Mouse (Mus musculus) hindbrain, embryonic 11.5 days (tissue): ENCODE results near the gene Neurod1. TPM values are rescaled to one million over a fixed set of nuclear protein-coding genes. Genes with fewer than 3 reads are reported as not detected.

Experiments
- polyA plus RNA-seq: library from polyadenylated mRNA; unstranded; fragments of >200 nt; fragmentation: Nextera tagmentation; extraction: Ambion mirVana; gene quantifications from 2 replicates; pipeline ENCODE4 v1.2.1, GENCODE M21; 2014

The Neurod1 gene
- polyA plus RNA-seq, 1 experiment from 2014 or later = 31.7 TPM

Other genes with a start within 250 kb of the Neurod1 start
- 8.3 and 9.0 TPM in 2 replicates for gene Itga4, start 201.3 kb downstream of the Neurod1 start, polyA plus RNA-seq
- gene Cerkl, start within 50 bp of the Neurod1 start, polyA plus RNA-seq = 2.0 and 2.9 TPM in 2 replicates
- 7.8 and 8.0 TPM in 2 replicates for gene Itprid2, start 178.6 kb upstream of the Neurod1 start, polyA plus RNA-seq